13 mouse cellular contexts compared by ENCODE assay signal in genomic region chr15:85969291-85969690, GRCm38 (mm10).
DNase-seq lines count a peak whose midpoint lies in the region; ATAC-seq and TF ChIP-seq lines count a peak whose summit lies in the region.
"Had no signal": no experiment of that assay in that cellular context is flagged by ENCODE, and none has a peak within 500 bp of the region (broad histone marks: within the 10 kb centered on the region; RNA-seq: fewer than 3 reads in every experiment).

No protein-coding gene starts in this region.

- peak overlapping the region; percentile 8; the same call in 1 of the 2 replicates for H3K27ac ChIP-seq in heart, embryonic 12.5 days (ENCODE audit: poor library complexity, severe bottlenecking)
- H3K27ac ChIP-seq in intestine, embryonic 14.5 days (ENCODE audit: low read depth) = no peak overlapping the region
- H3K27ac ChIP-seq in intestine, postnatal 0 days (ENCODE audit: low read depth, low read length) = no peak overlapping the region
- H3K27ac ChIP-seq in embryonic facial prominence, embryonic 13.5 days = peak overlapping the region; percentile 39; the same call in 1 of the 2 replicates
- no peak overlapping the region for H3K27ac ChIP-seq in intestine, embryonic 15.5 days
- H3K27ac ChIP-seq in thymus, adult 2 months (ENCODE audit: control insufficient read depth, insufficient read depth, low read length) = no peak overlapping the region
- H3K27ac ChIP-seq: kidney, postnatal 0 days; limb, embryonic 12.5 days; liver, embryonic 15.5 days had no signal

- H3K9ac ChIP-seq in heart, embryonic 12.5 days = no peak overlapping the region
- no peak overlapping the region for H3K9ac ChIP-seq in intestine, embryonic 14.5 days (ENCODE audit: low read length)
- no peak overlapping the region for H3K9ac ChIP-seq in intestine, postnatal 0 days (ENCODE audit: low read depth, low read length)
- no peak overlapping the region for H3K9ac ChIP-seq in embryonic facial prominence, embryonic 13.5 days
- H3K9ac ChIP-seq in intestine, embryonic 15.5 days = no peak overlapping the region
- H3K9ac ChIP-seq: limb, embryonic 12.5 days; liver, embryonic 15.5 days had no signal

- H3K4me2 ChIP-seq in heart, embryonic 12.5 days = no peak overlapping the region
- H3K4me2 ChIP-seq in intestine, embryonic 14.5 days (ENCODE audit: low read length) = no peak overlapping the region
- H3K4me2 ChIP-seq in intestine, postnatal 0 days (replicated peaks; ENCODE audit: low read depth) = no peak overlapping the region
- no peak overlapping the region for H3K4me2 ChIP-seq in embryonic facial prominence, embryonic 13.5 days
- H3K4me2 ChIP-seq in intestine, embryonic 15.5 days (replicated peaks) = no peak overlapping the region
- H3K4me2 ChIP-seq: limb, embryonic 12.5 days; liver, embryonic 15.5 days had no signal

- ATAC-seq in heart, embryonic 12.5 days (ENCODE audit: insufficient number of reproducible peaks, low FRiP score) = peak; percentile 3; the same call in 1 of the 2 replicates
- ATAC-seq in intestine, embryonic 14.5 days (replicated peaks; ENCODE audit: low FRiP score, low TSS enrichment, low read depth) = 0 out of 2 replicates have a peak, but pooled peaks have one; percentile 22
- no peak for ATAC-seq in intestine, postnatal 0 days
- no peak for ATAC-seq in embryonic facial prominence, embryonic 13.5 days (ENCODE audit: insufficient number of reproducible peaks, insufficient read depth, low FRiP score, low TSS enrichment, low read depth)
- peak; percentile 48; the same call in 1 of the 2 replicates for ATAC-seq in intestine, embryonic 15.5 days
- ATAC-seq in activated CD4-positive, CD25-positive, alpha-beta regulatory T cell, adult 4 months = no peak

- H3K4me1 ChIP-seq in heart, embryonic 12.5 days (replicated peaks) = peaks cover 22% of the 10 kb centered on the region
- H3K4me1 ChIP-seq in intestine, embryonic 14.5 days (replicated peaks; ENCODE audit: control insufficient read depth, insufficient read depth, low read length) = peaks cover 12% of the 10 kb centered on the region
- H3K4me1 ChIP-seq in intestine, postnatal 0 days (replicated peaks; ENCODE audit: control insufficient read depth, insufficient read depth, low read length) = 0 out of 2 replicates have a peak, but pooled peaks cover 3% of the 10 kb centered on the region
- H3K4me1 ChIP-seq in embryonic facial prominence, embryonic 13.5 days = peaks cover 39% of the 10 kb centered on the region
- H3K4me1 ChIP-seq in intestine, embryonic 15.5 days (replicated peaks) = peaks cover 12% of the 10 kb centered on the region
- peaks cover 17% of the 10 kb centered on the region; the same call in 1 of the 2 replicates for H3K4me1 ChIP-seq in thymus, adult 2 months (replicated peaks; ENCODE audit: control insufficient read depth, insufficient read depth, low read length)

- H3K27me3 ChIP-seq in heart, embryonic 12.5 days (replicated peaks) = no peaks in the 10 kb centered on the region
- H3K27me3 ChIP-seq in intestine, embryonic 14.5 days (replicated peaks; ENCODE audit: control insufficient read depth, insufficient read depth, low read length) = no peaks in the 10 kb centered on the region
- peaks cover 3% of the 10 kb centered on the region; the same call in 1 of the 2 replicates for H3K27me3 ChIP-seq in intestine, postnatal 0 days (replicated peaks; ENCODE audit: control insufficient read depth, insufficient read depth, low read length)
- H3K27me3 ChIP-seq in embryonic facial prominence, embryonic 13.5 days = no peaks in the 10 kb centered on the region
- 0 out of 2 replicates have a peak, but pooled peaks cover 3% of the 10 kb centered on the region for H3K27me3 ChIP-seq in intestine, embryonic 15.5 days (replicated peaks)
- H3K27me3 ChIP-seq in thymus, adult 2 months (ENCODE audit: control insufficient read depth, insufficient read depth, low read length) = no peaks in the 10 kb centered on the region
- H3K27me3 ChIP-seq: limb, embryonic 12.5 days; liver, embryonic 15.5 days had no signal

- WGBS in heart, embryonic 12.5 days = 81% methylated on average over 7 of the region's 7 CpGs
- 92% methylated on average over 7 of the region's 7 CpGs for WGBS in intestine, embryonic 14.5 days
- 82% methylated on average over 7 of the region's 7 CpGs for WGBS in intestine, postnatal 0 days
- 88% methylated on average over 7 of the region's 7 CpGs for WGBS in embryonic facial prominence, embryonic 13.5 days
- 83% methylated on average over 7 of the region's 7 CpGs for WGBS in intestine, embryonic 15.5 days
- 90% methylated on average over 7 of the region's 7 CpGs for WGBS in thymus, adult 2 months

- no peak for TF ChIP-seq CTCF in intestine, postnatal 0 days (IDR thresholded peaks at IDR 0.05; ENCODE audit: low read depth)
- TF ChIP-seq CTCF in thymus, adult 2 months (IDR thresholded peaks at IDR 0.05; ENCODE audit: borderline replicate concordance, control insufficient read depth, extremely low read depth, insufficient read depth, low read length, poor library complexity) = no peak

- H3K9me3 ChIP-seq in heart, embryonic 12.5 days (replicated peaks) = no peaks in the 10 kb centered on the region
- no peaks in the 10 kb centered on the region for H3K9me3 ChIP-seq in intestine, embryonic 14.5 days (ENCODE audit: control insufficient read depth, low read length)
- no peaks in the 10 kb centered on the region for H3K9me3 ChIP-seq in intestine, postnatal 0 days (ENCODE audit: control insufficient read depth)
- H3K9me3 ChIP-seq in embryonic facial prominence, embryonic 13.5 days = no peaks in the 10 kb centered on the region
- no peaks in the 10 kb centered on the region for H3K9me3 ChIP-seq in intestine, embryonic 15.5 days
- H3K9me3 ChIP-seq: limb, embryonic 12.5 days; liver, embryonic 15.5 days had no signal

- DNase-seq in heart, adult 11 months = no peak
- no peak for DNase-seq in intestine, embryonic 14.5 days (ENCODE audit: low spot score)
- no peak for DNase-seq in thymus, adult 2 months
- DNase-seq: cerebellum, adult 9-10 months; thymus, postnatal 25 days had no signal

- no peak overlapping the region for H3K4me3 ChIP-seq in heart, embryonic 12.5 days
- H3K4me3 ChIP-seq in intestine, embryonic 14.5 days (ENCODE audit: low read depth, low read length) = no peak overlapping the region
- H3K4me3 ChIP-seq in intestine, postnatal 0 days (ENCODE audit: low read depth, low read length) = no peak overlapping the region
- no peak overlapping the region for H3K4me3 ChIP-seq in embryonic facial prominence, embryonic 13.5 days
- H3K4me3 ChIP-seq in intestine, embryonic 15.5 days (replicated peaks) = no peak overlapping the region
- no peak overlapping the region for H3K4me3 ChIP-seq in thymus, adult 2 months (ENCODE audit: control insufficient read depth, insufficient read depth, low read length)
- H3K4me3 ChIP-seq: limb, embryonic 12.5 days; liver, embryonic 15.5 days had no signal

- TF ChIP-seq POLR2A in thymus, adult 2 months (IDR thresholded peaks at IDR 0.05; ENCODE audit: control insufficient read depth, extremely low read depth, insufficient read depth, low read length, poor library complexity) = no peak

- H3K36me3 ChIP-seq in heart, embryonic 12.5 days = no peaks in the 10 kb centered on the region
- H3K36me3 ChIP-seq in intestine, embryonic 14.5 days (ENCODE audit: control insufficient read depth, insufficient read depth, low read length) = no peaks in the 10 kb centered on the region
- no peaks in the 10 kb centered on the region for H3K36me3 ChIP-seq in intestine, postnatal 0 days (ENCODE audit: control insufficient read depth, insufficient read depth)
- H3K36me3 ChIP-seq in embryonic facial prominence, embryonic 13.5 days = no peaks in the 10 kb centered on the region
- no peaks in the 10 kb centered on the region for H3K36me3 ChIP-seq in intestine, embryonic 15.5 days
- H3K36me3 ChIP-seq in thymus, adult 2 months (ENCODE audit: control insufficient read depth, insufficient read depth, low read length) = no peaks in the 10 kb centered on the region
- H3K36me3 ChIP-seq: limb, embryonic 12.5 days; liver, embryonic 15.5 days had no signal

Comparison
In these comparisons a context has a peak if more than half of its experiments do, and no peak if none do; other contexts are left out.
1. ATAC-seq: peak in heart, embryonic 12.5 days (single experiment), intestine, embryonic 14.5 days (single experiment) and intestine, embryonic 15.5 days (single experiment); none in intestine, postnatal 0 days (single experiment), embryonic facial prominence, embryonic 13.5 days (single experiment) and activated CD4-positive, CD25-positive, alpha-beta regulatory T cell, adult 4 months (single experiment).
2. H3K27ac ChIP-seq: peak in heart, embryonic 12.5 days (single experiment) and embryonic facial prominence, embryonic 13.5 days (single experiment); none in intestine, embryonic 14.5 days (single experiment), intestine, postnatal 0 days (single experiment), intestine, embryonic 15.5 days (single experiment) and thymus, adult 2 months (single experiment).